Mouse (Mus musculus) embryonic fibroblast, embryonic 13.5 days (primary cell): ENCODE data around the gene Mylk4. TPM values are rescaled to one million over a fixed set of nuclear protein-coding genes. Genes with fewer than 3 reads are reported as not detected.

Experiments
- H3K27ac ChIP-seq: 2 replicates; pipeline ENCODE4 v1.5.1; 2012; ENCODE audit warnings: low read length, control low read depth, inconsistent platforms; ENCODE audit not compliant: insufficient read depth
- H3K4me1 ChIP-seq: 2 replicates; pipeline ENCODE4 v1.6.1; 2011; ENCODE audit warnings: low read length; ENCODE audit not compliant: control insufficient read depth, insufficient read depth
- H3K4me3 ChIP-seq: 2 replicates; pipeline ENCODE4 v1.5.1; 2011; ENCODE audit warnings: mild to moderate bottlenecking, control low read depth, low read length; ENCODE audit not compliant: insufficient read depth
- CTCF ChIP-seq: IDR thresholded peaks from 2 replicates; pipeline ENCODE4 v1.5.1; 2011; ENCODE audit warnings: mild to moderate bottlenecking, control low read depth, low read length, moderate library complexity, borderline replicate concordance; ENCODE audit not compliant: insufficient read depth
- POLR2A ChIP-seq: IDR thresholded peaks from 2 replicates; pipeline ENCODE4 v1.6.1; 2011; ENCODE audit warnings: low read depth, mild to moderate bottlenecking, control low read depth, low read length, moderate library complexity
- polyA plus RNA-seq: library from polyadenylated mRNA; stranded (reverse); fragments of >200 nt; gene quantifications from 2 replicates; pipeline ENCODE4 v1.2.4, GENCODE M21; 2011; ENCODE audit warnings: low read depth; ENCODE audit not compliant: missing spikeins, insufficient read length

The Mylk4 gene
- polyA plus RNA-seq, 1 experiment = not detected

- Histone ChIP-seq H3K4me3 (no peak overlapping the region), H3K27ac (no peak overlapping the region), H3K4me1 (no peaks in the 10 kb centered on the region)
- TF ChIP-seq POLR2A = no peak
- TF ChIP-seq CTCF = no peak
Observed at GRCm38 (mm10) chr13:32759036-32759435, 24.7 kb downstream of the Mylk4 start.

GRCm38 (mm10) chr13:32752066-32752657 lies 31.6 kb downstream of the Mylk4 start:
- Histone ChIP-seq H3K27ac (peak overlapping the region; percentile 68; the same call in 1 of the 2 replicates), H3K4me3 (no peak overlapping the region), H3K4me1 (0 out of 2 replicates have a peak, but pooled peaks cover 5% of the 10 kb centered on the region)
- no peak for TF ChIP-seq CTCF
- TF ChIP-seq POLR2A = no peak

GRCm38 (mm10) chr13:32750507-32750906 lies 33.2 kb downstream of the Mylk4 start:
- H3K4me1 ChIP-seq = 0 out of 2 replicates have a peak, but pooled peaks cover 5% of the 10 kb centered on the region
- no peak overlapping the region for H3K4me3 ChIP-seq
- no peak overlapping the region for H3K27ac ChIP-seq
- no peak for TF ChIP-seq POLR2A
- no peak for TF ChIP-seq CTCF

GRCm38 (mm10) chr13:32748421-32748820 lies 35.3 kb downstream of the Mylk4 start:
- Histone ChIP-seq H3K27ac (no peak overlapping the region), H3K4me3 (no peak overlapping the region), H3K4me1 (0 out of 2 replicates have a peak, but pooled peaks cover 5% of the 10 kb centered on the region)
- no peak for TF ChIP-seq POLR2A
- TF ChIP-seq CTCF = no peak

GRCm38 (mm10) chr13:32741161-32741560 lies 42.6 kb downstream of the Mylk4 start:
- Histone ChIP-seq H3K4me1 (no peaks in the 10 kb centered on the region), H3K27ac (no peak overlapping the region), H3K4me3 (no peak overlapping the region)
- TF ChIP-seq POLR2A = no peak
- no peak for TF ChIP-seq CTCF

GRCm38 (mm10) chr13:32731283-32731682 lies 52.5 kb downstream of the Mylk4 start:
- TF ChIP-seq POLR2A (no peak), CTCF (no peak)

GRCm38 (mm10) chr13:32724606-32725005 lies 59.1 kb downstream of the Mylk4 start:
- Histone ChIP-seq H3K27ac (no peak overlapping the region), H3K4me3 (no peak overlapping the region), H3K4me1 (peaks cover 7% of the 10 kb centered on the region; the same call in 1 of the 2 replicates)
- TF ChIP-seq POLR2A = no peak

More at GRCm38 (mm10) chr13:32731283-32731682, 52.5 kb downstream of the Mylk4 start:
- no peaks in the 10 kb centered on the region for H3K4me1 ChIP-seq
- H3K27ac ChIP-seq = no peak overlapping the region
- H3K4me3 ChIP-seq = no peak overlapping the region

GRCm38 (mm10) chr13:32721717-32722116 lies 62.0 kb downstream of the Mylk4 start:
- no peak overlapping the region for H3K27ac ChIP-seq
- peaks cover 12% of the 10 kb centered on the region; the same call in 1 of the 2 replicates for H3K4me1 ChIP-seq
- TF ChIP-seq CTCF = no peak
- no peak for TF ChIP-seq POLR2A
- H3K4me3 ChIP-seq = no peak overlapping the region

- Histone ChIP-seq H3K4me3 (no peak overlapping the region), H3K4me1 (peaks cover 12% of the 10 kb centered on the region; the same call in 1 of the 2 replicates), H3K27ac (no peak overlapping the region)
- TF ChIP-seq CTCF (no peak), POLR2A (no peak)
Observed at GRCm38 (mm10) chr13:32719284-32719683, 64.5 kb downstream of the Mylk4 start.

- no peak overlapping the region for H3K27ac ChIP-seq
- peaks cover 12% of the 10 kb centered on the region; the same call in 1 of the 2 replicates for H3K4me1 ChIP-seq
- H3K4me3 ChIP-seq = no peak overlapping the region
- no peak for TF ChIP-seq POLR2A
- TF ChIP-seq CTCF = no peak
Observed at GRCm38 (mm10) chr13:32717709-32718108, 66.0 kb downstream of the Mylk4 start.

- no peak overlapping the region for H3K4me3 ChIP-seq
- no peaks in the 10 kb centered on the region for H3K4me1 ChIP-seq
- H3K27ac ChIP-seq = no peak overlapping the region
- no peak for TF ChIP-seq POLR2A
- no peak for TF ChIP-seq CTCF
Observed at GRCm38 (mm10) chr13:32712568-32712967, 71.2 kb downstream of the Mylk4 start.
